Mouse (Mus musculus) olfactory bulb, adult 2 months (tissue): Measurements from ENCODE around the gene Pank1.

Source experiments
- CTCF ChIP-seq: fragments of 200-500 bp; IDR thresholded peaks from 2 replicates; pipeline ENCODE4 v1.5.1; 2012; ENCODE audit warnings: low read depth, mild to moderate bottlenecking, low read length, moderate library complexity; ENCODE audit not compliant: insufficient read depth
- POLR2A ChIP-seq: fragments of 200-500 bp; IDR thresholded peaks from 2 replicates; pipeline ENCODE4 v1.6.1; 2012; ENCODE audit warnings: mild to moderate bottlenecking, low read depth, low read length, moderate library complexity; ENCODE audit not compliant: insufficient read depth

DNA sequence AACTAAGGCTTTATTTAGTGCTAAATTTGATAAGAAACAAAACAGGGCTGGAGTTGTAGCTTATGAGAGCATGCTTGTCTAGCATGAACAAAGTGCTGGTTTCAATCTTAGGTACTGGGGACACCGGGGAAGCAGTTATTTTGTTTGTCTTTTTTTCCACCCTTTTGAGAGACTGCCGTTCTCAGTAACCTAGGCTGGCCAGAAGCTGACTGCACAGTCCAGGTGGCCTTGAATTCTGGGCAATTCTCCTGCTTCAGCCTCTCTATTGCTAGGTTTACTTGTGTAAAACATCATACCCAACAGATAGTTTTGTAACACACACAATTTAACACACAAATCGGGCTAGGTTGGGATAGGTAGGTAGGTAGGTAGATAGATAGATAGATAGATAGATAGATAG, 9.9 kb downstream of the Pank1 start:
- TF ChIP-seq CTCF (no peak), POLR2A (no peak)
